Mouse (Mus musculus): ENCODE measurements at regions not wholly inside any gene's neighbourhood (a gene's known extent, or its start where the extent isn't known, plus 50 kb on each side); places are given as distances from the start of the nearest gene placed in this dataset.

GRCm38 (mm10) chr10:9010191-9010590, 124.3 kb upstream of the Sash1 start:
- TF ChIP-seq POLR2A (IDR thresholded peaks at IDR 0.05; ENCODE audit: extremely low read depth, insufficient read depth, low read length) (no peak), CTCF (IDR thresholded peaks at IDR 0.05; ENCODE audit: low read depth, low read length) (no peak)
- 93% methylated on average over 13 of the region's 13 CpGs for WGBS
- no peak for DNase-seq (ENCODE audit: extremely low read depth, low read depth, low spot score)

GRCm38 (mm10) chr10:9005140-9005909, 119.5 kb upstream of the Sash1 start:
- no peak overlapping the region for H3K9ac ChIP-seq (ENCODE audit: low read depth, low read length)
- no peak for DNase-seq (ENCODE audit: extremely low read depth, low read depth, low spot score)

More at GRCm38 (mm10) chr10:9010191-9010590, 124.3 kb upstream of the Sash1 start:
- no peaks in the 10 kb centered on the region for H3K79me2 ChIP-seq (ENCODE audit: control insufficient read depth, insufficient read depth, low read length)
- no peaks in the 10 kb centered on the region for H3K36me3 ChIP-seq (ENCODE audit: control insufficient read depth, insufficient read depth, low read length)
- H3K27ac ChIP-seq (replicated peaks; ENCODE audit: insufficient read depth, low read depth, low read length) = no peak overlapping the region
- H3K27me3 ChIP-seq (ENCODE audit: control insufficient read depth, insufficient read depth, low read length) = no peaks in the 10 kb centered on the region
- no peak overlapping the region for H3K9ac ChIP-seq (ENCODE audit: low read depth, low read length)
- no peaks in the 10 kb centered on the region for H3K4me1 ChIP-seq (ENCODE audit: control insufficient read depth, insufficient read depth, low read length)
- H3K4me3 ChIP-seq (ENCODE audit: insufficient read depth, low read depth, low read length) = no peak overlapping the region

GRCm38 (mm10) chr10:9002261-9002660, 116.4 kb upstream of the Sash1 start:
- 89% methylated on average over 5 of the region's 5 CpGs for WGBS

More at GRCm38 (mm10) chr10:9005140-9005909, 119.5 kb upstream of the Sash1 start:
- Histone ChIP-seq H3K79me2 (ENCODE audit: control insufficient read depth, insufficient read depth, low read length) (no peaks in the 10 kb centered on the region), H3K27me3 (ENCODE audit: control insufficient read depth, insufficient read depth, low read length) (no peaks in the 10 kb centered on the region), H3K4me1 (ENCODE audit: control insufficient read depth, insufficient read depth, low read length) (no peaks in the 10 kb centered on the region), H3K4me3 (ENCODE audit: insufficient read depth, low read depth, low read length) (no peak overlapping the region), H3K27ac (replicated peaks; ENCODE audit: insufficient read depth, low read depth, low read length) (no peak overlapping the region), H3K36me3 (ENCODE audit: control insufficient read depth, insufficient read depth, low read length) (no peaks in the 10 kb centered on the region)
- WGBS = 65% methylated on average over 10 of the region's 10 CpGs
- TF ChIP-seq CTCF (IDR thresholded peaks at IDR 0.05; ENCODE audit: low read depth, low read length) (no peak), POLR2A (IDR thresholded peaks at IDR 0.05; ENCODE audit: extremely low read depth, insufficient read depth, low read length) (no peak)

GRCm38 (mm10) chr10:8998758-8999398, 113.0 kb upstream of the Sash1 start:
- DNase-seq (ENCODE audit: extremely low read depth, low read depth, low spot score) = no peak
- no peak overlapping the region for H3K27ac ChIP-seq (replicated peaks; ENCODE audit: insufficient read depth, low read depth, low read length)
- H3K4me1 ChIP-seq (ENCODE audit: control insufficient read depth, insufficient read depth, low read length) = no peaks in the 10 kb centered on the region
- H3K4me3 ChIP-seq (ENCODE audit: insufficient read depth, low read depth, low read length) = no peak overlapping the region
- H3K27me3 ChIP-seq (ENCODE audit: control insufficient read depth, insufficient read depth, low read length) = no peaks in the 10 kb centered on the region
- H3K79me2 ChIP-seq (ENCODE audit: control insufficient read depth, insufficient read depth, low read length) = no peaks in the 10 kb centered on the region
- no peaks in the 10 kb centered on the region for H3K36me3 ChIP-seq (ENCODE audit: control insufficient read depth, insufficient read depth, low read length)
- no peak overlapping the region for H3K9ac ChIP-seq (ENCODE audit: low read depth, low read length)
- TF ChIP-seq POLR2A (IDR thresholded peaks at IDR 0.05; ENCODE audit: extremely low read depth, insufficient read depth, low read length) (no peak), CTCF (IDR thresholded peaks at IDR 0.05; ENCODE audit: low read depth, low read length) (no peak)
- WGBS = 63% methylated on average over 5 of the region's 5 CpGs

More at GRCm38 (mm10) chr10:9002261-9002660, 116.4 kb upstream of the Sash1 start:
- Histone ChIP-seq H3K36me3 (ENCODE audit: control insufficient read depth, insufficient read depth, low read length) (no peaks in the 10 kb centered on the region), H3K4me1 (ENCODE audit: control insufficient read depth, insufficient read depth, low read length) (no peaks in the 10 kb centered on the region), H3K27me3 (ENCODE audit: control insufficient read depth, insufficient read depth, low read length) (no peaks in the 10 kb centered on the region), H3K79me2 (ENCODE audit: control insufficient read depth, insufficient read depth, low read length) (no peaks in the 10 kb centered on the region), H3K9ac (ENCODE audit: low read depth, low read length) (no peak overlapping the region), H3K27ac (replicated peaks; ENCODE audit: insufficient read depth, low read depth, low read length) (no peak overlapping the region), H3K4me3 (ENCODE audit: insufficient read depth, low read depth, low read length) (no peak overlapping the region)
- DNase-seq (ENCODE audit: extremely low read depth, low read depth, low spot score) = no peak
- TF ChIP-seq POLR2A (IDR thresholded peaks at IDR 0.05; ENCODE audit: extremely low read depth, insufficient read depth, low read length) = no peak
- TF ChIP-seq CTCF (IDR thresholded peaks at IDR 0.05; ENCODE audit: low read depth, low read length) = no peak

- WGBS = 65% methylated on average over 2 of the region's 2 CpGs
- TF ChIP-seq CTCF (IDR thresholded peaks at IDR 0.05; ENCODE audit: low read depth, low read length) (no peak), POLR2A (IDR thresholded peaks at IDR 0.05; ENCODE audit: extremely low read depth, insufficient read depth, low read length) (no peak)
- Histone ChIP-seq H3K36me3 (ENCODE audit: control insufficient read depth, insufficient read depth, low read length) (no peaks in the 10 kb centered on the region), H3K4me3 (ENCODE audit: insufficient read depth, low read depth, low read length) (no peak overlapping the region), H3K79me2 (ENCODE audit: control insufficient read depth, insufficient read depth, low read length) (no peaks in the 10 kb centered on the region), H3K4me1 (ENCODE audit: control insufficient read depth, insufficient read depth, low read length) (no peaks in the 10 kb centered on the region), H3K27ac (replicated peaks; ENCODE audit: insufficient read depth, low read depth, low read length) (no peak overlapping the region), H3K27me3 (ENCODE audit: control insufficient read depth, insufficient read depth, low read length) (no peaks in the 10 kb centered on the region), H3K9ac (ENCODE audit: low read depth, low read length) (no peak overlapping the region)
- DNase-seq (ENCODE audit: extremely low read depth, low read depth, low spot score) = no peak
Measured at GRCm38 (mm10) chr10:8998356-8998755, 112.5 kb upstream of the Sash1 start.

- Histone ChIP-seq H3K79me2 (ENCODE audit: control insufficient read depth, insufficient read depth, low read length) (no peaks in the 10 kb centered on the region), H3K4me1 (ENCODE audit: control insufficient read depth, insufficient read depth, low read length) (no peaks in the 10 kb centered on the region), H3K27ac (replicated peaks; ENCODE audit: insufficient read depth, low read depth, low read length) (no peak overlapping the region), H3K4me3 (ENCODE audit: insufficient read depth, low read depth, low read length) (no peak overlapping the region), H3K9ac (ENCODE audit: low read depth, low read length) (no peak overlapping the region), H3K27me3 (ENCODE audit: control insufficient read depth, insufficient read depth, low read length) (no peaks in the 10 kb centered on the region), H3K36me3 (ENCODE audit: control insufficient read depth, insufficient read depth, low read length) (no peaks in the 10 kb centered on the region)
- TF ChIP-seq POLR2A (IDR thresholded peaks at IDR 0.05; ENCODE audit: extremely low read depth, insufficient read depth, low read length) (no peak), CTCF (IDR thresholded peaks at IDR 0.05; ENCODE audit: low read depth, low read length) (no peak)
- 51% methylated on average over 3 of the region's 3 CpGs for WGBS
- DNase-seq (ENCODE audit: extremely low read depth, low read depth, low spot score) = no peak
Measured at GRCm38 (mm10) chr10:8995097-8995496, 109.2 kb upstream of the Sash1 start.
